Mouse (Mus musculus) right cerebral cortex, postnatal 14 days (tissue): ENCODE data around the gene Arsb.
"Not testable (repeated sequence)": the region's sequence is repeated elsewhere in the genome, so short reads cannot be mapped to it uniquely, and the experiment has no call there.

Source experiments
- DNase-seq: peaks from one replicate; pipeline ENCODE4 v3.0.0; 2022

The Arsb gene

DNA sequence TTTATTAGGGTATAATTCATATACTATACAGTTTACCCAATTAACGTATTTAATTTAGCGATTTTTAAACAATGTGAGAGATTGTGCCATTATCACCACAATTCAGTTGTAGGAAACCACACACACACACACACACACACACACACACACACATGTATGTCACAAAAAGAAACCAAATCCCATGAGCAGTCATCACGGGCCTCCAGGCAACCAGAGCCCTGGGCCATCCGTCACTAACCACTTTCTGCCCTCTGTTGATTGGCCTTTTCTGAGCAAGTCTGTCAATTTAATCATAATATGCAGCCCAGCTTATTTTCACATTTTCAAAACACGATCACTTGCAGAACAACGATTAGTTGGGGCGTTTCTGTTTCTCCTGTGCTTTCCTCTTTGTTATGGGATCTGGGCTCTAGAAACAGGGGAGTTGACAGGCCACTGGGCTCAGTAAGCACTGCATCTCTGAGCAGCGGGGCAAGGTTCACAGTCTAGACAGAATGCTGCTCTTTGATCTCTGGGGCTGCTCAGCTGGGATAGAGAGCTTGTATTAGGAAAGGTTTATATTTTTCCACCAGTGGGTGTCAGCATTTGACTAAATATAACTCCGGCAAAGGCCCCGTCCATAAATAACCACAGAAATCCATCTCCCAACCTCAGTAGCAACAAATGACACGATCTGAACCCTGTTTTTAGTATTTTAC lies 21.7 kb downstream of the Arsb start:
- DNase-seq: no peak

- no peak for DNase-seq
Measured at GRCm38 (mm10) chr13:93793643-93794182, 22.3 kb downstream of the Arsb start.

- no peak for DNase-seq
Measured at GRCm38 (mm10) chr13:93797011-93797600, 25.7 kb downstream of the Arsb start.

GRCm38 (mm10) chr13:93810311-93810710 lies 38.9 kb downstream of the Arsb start:
- not testable (repeated sequence) for DNase-seq

- no peak for DNase-seq
Measured at GRCm38 (mm10) chr13:93814081-93814480, 42.7 kb downstream of the Arsb start.

GRCm38 (mm10) chr13:93814676-93815075 lies 43.2 kb downstream of the Arsb start:
- no peak for DNase-seq

DNA sequence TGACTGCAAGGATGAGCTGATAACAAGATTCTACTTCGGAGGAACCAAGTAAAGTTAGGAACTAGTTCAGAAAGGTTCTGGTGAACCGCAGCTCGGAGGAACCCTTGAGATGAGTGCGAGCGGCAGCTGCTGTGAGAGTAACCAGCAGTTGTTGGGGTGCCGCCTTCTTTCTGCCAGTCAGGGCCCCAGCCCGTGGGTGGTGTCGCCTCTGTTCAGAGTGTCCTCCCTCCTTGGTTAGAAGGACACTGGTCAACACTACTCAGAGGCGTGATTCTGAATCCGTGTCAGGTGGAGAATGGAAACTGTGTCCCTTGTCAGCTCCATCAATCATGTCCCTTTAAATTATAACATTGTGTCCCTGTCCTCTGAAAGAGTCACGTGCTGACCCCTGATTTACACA lies 43.7 kb downstream of the Arsb start:
- no peak for DNase-seq

- no peak for DNase-seq
Measured at GRCm38 (mm10) chr13:93816127-93816526, 44.7 kb downstream of the Arsb start.

DNA sequence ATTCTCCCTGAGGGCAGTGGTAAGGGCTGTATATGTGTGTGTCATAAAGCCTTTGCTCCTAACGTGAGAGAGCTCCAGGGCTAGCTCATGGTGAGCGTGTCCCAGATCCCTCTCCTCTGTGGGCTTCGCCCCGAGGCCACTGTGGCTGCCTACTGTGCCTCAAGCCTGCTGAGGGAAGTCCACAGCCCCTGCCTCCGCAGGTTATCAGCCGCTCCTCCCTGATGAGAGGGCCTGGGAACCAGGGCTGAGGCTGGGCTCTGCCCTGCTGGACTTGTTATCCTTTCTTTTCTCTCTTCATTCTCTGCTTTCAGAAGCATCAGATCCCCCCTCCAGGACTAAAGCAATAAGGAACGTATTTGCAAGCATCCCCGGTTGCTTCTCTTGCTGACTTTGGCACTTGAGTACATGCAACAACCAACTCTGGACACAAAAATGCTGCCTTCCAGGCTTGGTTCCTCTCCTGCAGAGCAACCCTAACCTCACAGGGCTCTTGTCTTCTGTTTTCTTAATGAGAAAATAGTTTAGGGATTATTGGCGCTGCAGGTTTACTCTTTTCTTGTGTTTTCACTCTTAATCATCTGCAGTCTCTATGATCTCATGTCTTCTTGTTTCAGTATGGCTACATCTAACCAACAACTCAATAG lies 45.4 kb downstream of the Arsb start:
- DNase-seq: no peak

- DNase-seq: no peak
Measured at GRCm38 (mm10) chr13:93820173-93820572, 48.7 kb downstream of the Arsb start.

DNA sequence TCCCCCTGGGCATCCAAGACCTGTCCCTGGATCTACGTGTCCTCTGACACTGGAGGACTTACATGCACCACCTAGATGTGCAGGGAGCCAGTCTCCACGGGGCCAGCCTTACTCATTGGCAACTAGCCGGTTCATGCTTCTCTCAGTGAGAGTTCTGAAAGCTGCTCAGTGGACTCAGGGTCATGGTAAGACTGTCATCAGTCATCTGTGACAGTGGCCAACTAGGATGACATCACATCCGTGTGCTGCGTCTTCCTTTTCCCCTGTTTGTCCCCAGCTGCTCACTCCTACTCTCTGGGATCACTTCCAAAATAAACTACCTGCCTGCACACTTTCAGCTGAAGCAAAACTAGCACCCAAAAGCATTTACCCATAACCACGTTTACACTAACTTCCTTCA lies 50.6 kb downstream of the Arsb start:
- no peak for DNase-seq

GRCm38 (mm10) chr13:93825792-93826558 lies 54.5 kb downstream of the Arsb start:
- no peak for DNase-seq

GRCm38 (mm10) chr13:93827745-93828144 lies 56.3 kb downstream of the Arsb start:
- no peak for DNase-seq

GRCm38 (mm10) chr13:93829565-93830293 lies 58.3 kb downstream of the Arsb start:
- no peak for DNase-seq

GRCm38 (mm10) chr13:93830294-93830645 lies 58.8 kb downstream of the Arsb start:
- no peak for DNase-seq

- DNase-seq: no peak
Measured at GRCm38 (mm10) chr13:93837481-93838225, 66.2 kb downstream of the Arsb start.

- DNase-seq: no peak
Measured at GRCm38 (mm10) chr13:93838431-93839136, 67.2 kb downstream of the Arsb start.

DNA sequence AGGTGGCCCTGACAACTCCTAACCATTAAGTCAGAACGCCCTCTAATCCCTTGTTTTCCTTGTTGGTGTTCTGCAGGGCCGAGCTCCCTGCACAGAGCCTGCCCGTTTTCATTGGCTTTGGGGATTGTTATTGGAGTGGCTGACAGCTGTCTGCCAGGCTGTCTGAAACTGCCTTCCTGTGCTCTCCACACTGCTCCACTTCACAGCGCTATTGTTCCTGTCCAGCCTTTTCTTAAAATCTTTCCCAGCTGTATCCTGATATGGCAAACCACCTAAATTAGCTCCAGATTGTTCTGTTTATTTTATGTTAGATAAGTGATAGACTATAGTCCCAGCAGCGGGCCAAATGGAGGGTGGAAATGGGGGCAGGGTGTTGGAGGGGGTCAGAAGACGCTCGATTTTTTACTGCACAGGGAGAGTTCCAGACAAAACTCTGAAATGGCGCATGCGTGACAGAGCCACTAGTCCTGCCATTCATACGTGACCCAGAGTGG lies 67.8 kb downstream of the Arsb start:
- no peak for DNase-seq

DNA sequence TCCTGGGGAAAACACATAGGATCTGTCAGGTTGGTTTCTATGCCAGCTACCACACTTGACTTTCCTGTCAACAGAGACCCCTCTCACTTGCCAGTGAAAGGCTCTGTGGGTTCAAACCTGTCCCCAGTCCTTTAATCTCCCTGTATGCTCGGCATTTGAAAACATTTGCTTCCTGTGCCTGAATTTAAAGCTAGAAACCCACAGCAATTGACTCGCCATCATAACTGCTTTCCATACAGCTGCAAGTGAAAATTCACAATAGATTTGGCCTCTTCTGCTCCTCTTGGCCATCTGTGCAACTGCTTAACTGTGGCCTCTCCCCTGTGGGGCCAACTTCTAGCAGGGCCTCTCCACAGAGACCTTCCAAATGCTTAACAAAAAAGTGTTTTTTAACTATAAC lies 68.3 kb downstream of the Arsb start:
- no peak for DNase-seq

DNA sequence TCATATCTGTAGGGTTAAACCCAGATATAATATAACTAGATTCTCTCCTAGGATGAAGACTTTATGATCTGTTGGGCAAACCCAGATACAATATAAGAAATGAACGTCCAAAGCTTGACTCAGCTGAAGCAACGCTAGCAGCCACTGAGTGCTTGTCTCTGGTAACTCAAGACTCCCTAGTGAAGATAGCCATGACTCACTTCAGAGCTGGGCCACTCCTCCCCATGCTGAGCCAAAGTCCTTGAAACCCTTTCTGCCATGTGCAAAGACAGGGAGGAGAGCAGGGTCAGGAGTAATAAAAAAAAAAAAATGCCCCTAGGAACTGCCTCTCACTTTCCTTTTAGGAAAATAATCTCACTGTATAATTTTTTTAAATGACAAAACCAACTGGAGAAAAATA lies 68.7 kb downstream of the Arsb start:
- DNase-seq: no peak
